Mouse (Mus musculus): ENCODE data around the gene Atrn.

Atrn gene

GRCm38 (mm10) chr2:131046025-131046424, 139.7 kb downstream of the Atrn start:
- TF ChIP-seq CTCF (conservative IDR thresholded peaks at IDR 0.05; ENCODE audit: low read length) (no peak), POU5F1 (IDR thresholded peaks at IDR 0.05; ENCODE audit: borderline replicate concordance, low read length) (no peak), NANOG (IDR thresholded peaks at IDR 0.05; ENCODE audit: borderline replicate concordance, low read length) (no peak)
- Histone ChIP-seq H3K27me3 (ENCODE audit: insufficient read depth, low read length) (peaks cover 53% of the 10 kb centered on the region), H3K36me3 (ENCODE audit: insufficient read depth, low read length) (no peaks in the 10 kb centered on the region), H3K9me3 (ENCODE audit: low read length) (no peaks in the 10 kb centered on the region), H3K4me1 (replicated peaks; ENCODE audit: low read depth, low read length) (peaks cover 6% of the 10 kb centered on the region; the same call in 1 of the 2 replicates), H3K4me3 (replicated peaks; ENCODE audit: low read length) (no peak overlapping the region)

- H3K9me3 ChIP-seq (ENCODE audit: low read length): peaks cover 5% of the 10 kb centered on the region
- peaks cover 64% of the 10 kb centered on the region for H3K27me3 ChIP-seq (ENCODE audit: insufficient read depth, low read length)
- no peak overlapping the region for H3K4me3 ChIP-seq (replicated peaks; ENCODE audit: low read length)
- H3K4me1 ChIP-seq (replicated peaks; ENCODE audit: low read depth, low read length): peaks cover 38% of the 10 kb centered on the region
- TF ChIP-seq POU5F1 (IDR thresholded peaks at IDR 0.05; ENCODE audit: borderline replicate concordance, low read length) (no peak; the same call in 1 of the 2 replicates), NANOG (IDR thresholded peaks at IDR 0.05; ENCODE audit: borderline replicate concordance, low read length) (no peak), CTCF (conservative IDR thresholded peaks at IDR 0.05; ENCODE audit: low read length) (no peak)
- no peaks in the 10 kb centered on the region for H3K36me3 ChIP-seq (ENCODE audit: insufficient read depth, low read length)
These were observed 145.7 kb downstream of the Atrn start for GRCm38 (mm10) chr2:131052043-131052442.

- peaks cover 38% of the 10 kb centered on the region for H3K4me1 ChIP-seq (replicated peaks; ENCODE audit: low read depth, low read length)
- TF ChIP-seq NANOG (IDR thresholded peaks at IDR 0.05; ENCODE audit: borderline replicate concordance, low read length): no peak
- no peak for TF ChIP-seq CTCF (conservative IDR thresholded peaks at IDR 0.05; ENCODE audit: low read length)
- TF ChIP-seq POU5F1 (IDR thresholded peaks at IDR 0.05; ENCODE audit: borderline replicate concordance, low read length): no peak
- H3K4me3 ChIP-seq (replicated peaks; ENCODE audit: low read length): 0 out of 2 replicates have a peak overlapping the region, but pooled peaks have one; percentile 63
- H3K27me3 ChIP-seq (ENCODE audit: insufficient read depth, low read length): peaks cover 70% of the 10 kb centered on the region
- peaks cover 6% of the 10 kb centered on the region for H3K9me3 ChIP-seq (ENCODE audit: low read length)
- no peaks in the 10 kb centered on the region for H3K36me3 ChIP-seq (ENCODE audit: insufficient read depth, low read length)
These were observed 146.6 kb downstream of the Atrn start for GRCm38 (mm10) chr2:131052862-131053418.

GRCm38 (mm10) chr2:131053851-131054645, 147.8 kb downstream of the Atrn start:
- H3K36me3 ChIP-seq (ENCODE audit: insufficient read depth, low read length): no peaks in the 10 kb centered on the region
- TF ChIP-seq NANOG (IDR thresholded peaks at IDR 0.05; ENCODE audit: borderline replicate concordance, low read length) (no peak), POU5F1 (IDR thresholded peaks at IDR 0.05; ENCODE audit: borderline replicate concordance, low read length) (no peak), CTCF (conservative IDR thresholded peaks at IDR 0.05; ENCODE audit: low read length) (no peak)
- H3K4me1 ChIP-seq (replicated peaks; ENCODE audit: low read depth, low read length): peaks cover 38% of the 10 kb centered on the region
- H3K27me3 ChIP-seq (ENCODE audit: insufficient read depth, low read length): peaks cover 76% of the 10 kb centered on the region
- H3K4me3 ChIP-seq (replicated peaks; ENCODE audit: low read length): peak overlapping the region; percentile 63
- peaks cover 14% of the 10 kb centered on the region for H3K9me3 ChIP-seq (ENCODE audit: low read length)

GRCm38 (mm10) chr2:131054646-131055264, 148.5 kb downstream of the Atrn start:
- no peak for TF ChIP-seq CTCF (conservative IDR thresholded peaks at IDR 0.05; ENCODE audit: low read length)
- TF ChIP-seq POU5F1 (IDR thresholded peaks at IDR 0.05; ENCODE audit: borderline replicate concordance, low read length): no peak
- no peak for TF ChIP-seq NANOG (IDR thresholded peaks at IDR 0.05; ENCODE audit: borderline replicate concordance, low read length)
- H3K9me3 ChIP-seq (ENCODE audit: low read length): peaks cover 14% of the 10 kb centered on the region
- peak overlapping the region; percentile 63 for H3K4me3 ChIP-seq (replicated peaks; ENCODE audit: low read length)
- H3K36me3 ChIP-seq (ENCODE audit: insufficient read depth, low read length): no peaks in the 10 kb centered on the region
- H3K27me3 ChIP-seq (ENCODE audit: insufficient read depth, low read length): peaks cover 80% of the 10 kb centered on the region
- peaks cover 38% of the 10 kb centered on the region for H3K4me1 ChIP-seq (replicated peaks; ENCODE audit: low read depth, low read length)

GRCm38 (mm10) chr2:131055631-131056030, 149.3 kb downstream of the Atrn start:
- Histone ChIP-seq H3K36me3 (ENCODE audit: insufficient read depth, low read length) (no peaks in the 10 kb centered on the region), H3K4me1 (replicated peaks; ENCODE audit: low read depth, low read length) (peaks cover 38% of the 10 kb centered on the region), H3K4me3 (replicated peaks; ENCODE audit: low read length) (peak overlapping the region; percentile 63), H3K27me3 (ENCODE audit: insufficient read depth, low read length) (peaks cover 82% of the 10 kb centered on the region), H3K9me3 (ENCODE audit: low read length) (peaks cover 14% of the 10 kb centered on the region)
- TF ChIP-seq CTCF (conservative IDR thresholded peaks at IDR 0.05; ENCODE audit: low read length) (peak; percentile 74), POU5F1 (IDR thresholded peaks at IDR 0.05; ENCODE audit: borderline replicate concordance, low read length) (no peak)

GRCm38 (mm10) chr2:131056191-131056590, 149.9 kb downstream of the Atrn start:
- TF ChIP-seq POU5F1 (IDR thresholded peaks at IDR 0.05; ENCODE audit: borderline replicate concordance, low read length) (no peak), CTCF (conservative IDR thresholded peaks at IDR 0.05; ENCODE audit: low read length) (peak; percentile 53; the same call in 1 of the 2 replicates)
- Histone ChIP-seq H3K4me1 (replicated peaks; ENCODE audit: low read depth, low read length) (peaks cover 43% of the 10 kb centered on the region), H3K4me3 (replicated peaks; ENCODE audit: low read length) (peak overlapping the region; percentile 63), H3K36me3 (ENCODE audit: insufficient read depth, low read length) (no peaks in the 10 kb centered on the region), H3K27me3 (ENCODE audit: insufficient read depth, low read length) (peaks cover 82% of the 10 kb centered on the region), H3K9me3 (ENCODE audit: low read length) (peaks cover 14% of the 10 kb centered on the region)

GRCm38 (mm10) chr2:131058672-131059071, 152.4 kb downstream of the Atrn start:
- peaks cover 14% of the 10 kb centered on the region for H3K9me3 ChIP-seq (ENCODE audit: low read length)
- TF ChIP-seq NANOG (IDR thresholded peaks at IDR 0.05; ENCODE audit: borderline replicate concordance, low read length): no peak
- TF ChIP-seq CTCF (conservative IDR thresholded peaks at IDR 0.05; ENCODE audit: low read length): no peak
- no peak for TF ChIP-seq POU5F1 (IDR thresholded peaks at IDR 0.05; ENCODE audit: borderline replicate concordance, low read length)
- H3K36me3 ChIP-seq (ENCODE audit: insufficient read depth, low read length): no peaks in the 10 kb centered on the region
- peaks cover 49% of the 10 kb centered on the region for H3K4me1 ChIP-seq (replicated peaks; ENCODE audit: low read depth, low read length)
- H3K4me3 ChIP-seq (replicated peaks; ENCODE audit: low read length): no peak overlapping the region
- H3K27me3 ChIP-seq (ENCODE audit: insufficient read depth, low read length): peaks cover 81% of the 10 kb centered on the region

Data from E14TG2a.4 (cell line).